11 mouse cellular contexts compared by ENCODE assay signal in the genomic region with DNA sequence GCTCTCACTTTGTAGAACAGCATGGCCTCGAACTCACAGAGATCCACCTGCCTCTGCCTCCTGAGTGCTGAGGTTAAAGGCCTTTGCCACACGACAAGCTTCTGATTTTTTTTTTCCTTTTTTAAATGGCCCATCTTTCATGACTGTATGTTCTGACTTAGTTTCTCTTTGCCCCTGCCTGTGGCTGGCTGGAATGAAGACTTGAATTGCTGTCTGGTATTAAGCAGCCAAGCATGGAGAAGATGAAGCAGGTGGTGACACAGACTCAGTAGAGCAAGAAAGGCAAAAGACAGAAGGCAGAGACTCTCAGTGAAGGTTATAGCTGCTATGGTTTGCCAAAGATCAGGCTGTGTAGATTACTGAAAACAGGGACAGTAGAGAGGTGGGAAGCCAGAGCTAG.
"Had no signal": no experiment of that assay in that cellular context is flagged by ENCODE, and none has a peak within 500 bp of the region (broad histone marks: within the 10 kb centered on the region; RNA-seq: fewer than 3 reads in every experiment).

No protein-coding gene starts in this region.

- DNase-seq: retina, postnatal 1 day; right cerebral cortex, adult 18-20 months; right cerebral cortex, postnatal 14 days; right cerebral cortex, postnatal 25 days; right cerebral cortex, postnatal 4 days; spleen, adult 18-20 months; thymus, adult 18-20 months; thymus, adult 2 months; thymus, postnatal 25 days; thymus, postnatal 36 days; thymus, postnatal 4 days had no signal
